Mouse (Mus musculus) MEL (cell line): ENCODE measurements around the gene Camta1. TPM values are rescaled to one million over a fixed set of nuclear protein-coding genes. Genes with fewer than 3 reads are reported as not detected.

Experiments
- DNase-seq: peaks from one replicate; pipeline ENCODE4 v3.0.0; 2011; ENCODE audit warnings: low read depth, low spot score
- H3K27ac ChIP-seq: 2 replicates; pipeline ENCODE4 v1.5.1; 2012; ENCODE audit warnings: low read depth, mild to moderate bottlenecking, control low read depth, low read length, moderate library complexity; ENCODE audit not compliant: control insufficient read depth
- H3K27me3 ChIP-seq, 2 experiments: fragments of 150-350 bp in 1 of 2; sonication (generic) in 1 of 2; 2 replicates each; pipeline ENCODE4 v1.6.1; 2012; ENCODE audit warnings: low read length in 2 of 2, mild to moderate bottlenecking in 2 of 2, improper control_type of control experiment in 1 of 2, moderate library complexity in 1 of 2; ENCODE audit not compliant: insufficient read depth in 2 of 2, control insufficient read depth in 1 of 2
- H3K36me3 ChIP-seq, 2 experiments: 2 replicates each; pipeline ENCODE4 v1.6.1; 2012 to 2014; ENCODE audit warnings: low read length in 2 of 2, improper control_type of control experiment in 1 of 2, inconsistent platforms in 1 of 2, mild to moderate bottlenecking in 1 of 2; ENCODE audit not compliant: insufficient read depth in 2 of 2, control insufficient read depth in 1 of 2
- H3K4me1 ChIP-seq, 2 experiments: fragments of 150-350 bp in 1 of 2; sonication (generic) in 1 of 2; 2 replicates each; pipeline ENCODE4 v1.6.1; 2012; ENCODE audit warnings: low read length in 2 of 2, improper control_type of control experiment in 1 of 2, mild to moderate bottlenecking in 1 of 2; ENCODE audit not compliant: insufficient read depth in 2 of 2, control insufficient read depth in 1 of 2
- H3K4me3 ChIP-seq, 2 experiments: fragments of 150-350 bp in 1 of 2; sonication (generic) in 1 of 2; 2 replicates each; pipeline ENCODE4 v1.5.1; 2012; ENCODE audit warnings: low read depth in 2 of 2, low read length in 2 of 2, mild to moderate bottlenecking in 2 of 2, moderate library complexity in 2 of 2, control low read depth in 1 of 2, improper control_type of control experiment in 1 of 2; ENCODE audit not compliant: control insufficient read depth in 1 of 2, insufficient read depth in 1 of 2
- H3K79me2 ChIP-seq: 2 replicates; pipeline ENCODE4 v1.6.1; 2012; ENCODE audit warnings: mild to moderate bottlenecking, low read length, moderate library complexity; ENCODE audit not compliant: control insufficient read depth, poor library complexity, insufficient read depth
- H3K9ac ChIP-seq: 2 replicates; pipeline ENCODE4 v1.6.1; 2012; ENCODE audit warnings: low read depth, mild to moderate bottlenecking, control low read depth, low read length, moderate library complexity; ENCODE audit not compliant: control insufficient read depth, poor library complexity, severe bottlenecking
- H3K9me3 ChIP-seq: fragments of 150-350 bp; sonication (generic); replicated peaks from 2 replicates; pipeline ENCODE4 v1.6.1; 2012; ENCODE audit warnings: mild to moderate bottlenecking, low read length, improper control_type of control experiment, moderate library complexity; ENCODE audit not compliant: insufficient read depth
- BHLHE40 ChIP-seq: IDR thresholded peaks from 2 replicates; pipeline ENCODE4 v1.6.1; 2012; ENCODE audit warnings: low read depth, mild to moderate bottlenecking, inconsistent platforms, low read length, improper control_type of control experiment, borderline replicate concordance
- CHD1 ChIP-seq: IDR thresholded peaks from 2 replicates; pipeline ENCODE4 v1.6.1; 2012; ENCODE audit warnings: low read depth, mild to moderate bottlenecking, inconsistent platforms, low read length, improper control_type of control experiment
- CTCF ChIP-seq, 3 experiments: IDR thresholded peaks in 2 of 3; conservative IDR thresholded peaks in 1 of 3; 2 replicates each; pipeline ENCODE4 v1.5.1; 2011 to 2012; ENCODE audit warnings: low read length in 3 of 3, low read depth in 2 of 3, mild to moderate bottlenecking in 2 of 3, improper control_type of control experiment in 1 of 3, inconsistent platforms in 1 of 3, mixed read lengths in 1 of 3, moderate library complexity in 1 of 3; ENCODE audit not compliant: control insufficient read depth in 1 of 3, insufficient read depth in 1 of 3, poor library complexity in 1 of 3, severe bottlenecking in 1 of 3
- ELF1 ChIP-seq: IDR thresholded peaks from 2 replicates; pipeline ENCODE4 v1.6.1; 2014; ENCODE audit warnings: low read depth, mild to moderate bottlenecking, inconsistent platforms, low read length, improper control_type of control experiment, moderate library complexity
- GATA1 ChIP-seq: IDR thresholded peaks from 2 replicates; pipeline ENCODE4 v1.6.1; 2011; ENCODE audit warnings: low read depth, low read length, improper control_type of control experiment
- HCFC1 ChIP-seq: IDR thresholded peaks from 2 replicates; pipeline ENCODE4 v1.6.1; 2012; ENCODE audit warnings: low read depth, mild to moderate bottlenecking, inconsistent platforms, low read length, improper control_type of control experiment, moderate library complexity
- KAT2A ChIP-seq: conservative IDR thresholded peaks from 2 replicates; pipeline ENCODE4 v1.6.1; 2012; ENCODE audit warnings: low read depth, low read length, improper control_type of control experiment, inconsistent platforms
- MAFK ChIP-seq: IDR thresholded peaks from 2 replicates; pipeline ENCODE4 v1.6.1; 2011; ENCODE audit warnings: low read depth, mild to moderate bottlenecking, low read length, improper control_type of control experiment, borderline replicate concordance
- MEF2A ChIP-seq: IDR thresholded peaks from 2 replicates; pipeline ENCODE4 v1.6.1; 2014; ENCODE audit warnings: low read depth, mild to moderate bottlenecking, inconsistent platforms, low read length, improper control_type of control experiment; ENCODE audit not compliant: poor library complexity, insufficient replicate concordance, severe bottlenecking; ENCODE audit errors: extremely low read depth
- MXI1 ChIP-seq: IDR thresholded peaks from 2 replicates; pipeline ENCODE4 v1.6.1; 2011; ENCODE audit warnings: mild to moderate bottlenecking, low read depth, low read length, improper control_type of control experiment
- MYB ChIP-seq: IDR thresholded peaks from 2 replicates; pipeline ENCODE4 v1.6.1; 2011; ENCODE audit warnings: mild to moderate bottlenecking, low read depth, low read length, improper control_type of control experiment
- MYC ChIP-seq: IDR thresholded peaks from 2 replicates; pipeline ENCODE4 v1.6.1; 2011; ENCODE audit warnings: low read depth, mild to moderate bottlenecking, low read length, improper control_type of control experiment, moderate library complexity
- NELFE ChIP-seq: IDR thresholded peaks from 2 replicates; pipeline ENCODE4 v1.6.1; 2011; ENCODE audit warnings: low read depth, low read length, improper control_type of control experiment
- POLR2A ChIP-seq, 2 experiments: IDR thresholded peaks; 2 replicates each; pipeline ENCODE4 v1.6.1; 2011 to 2012; ENCODE audit warnings: low read length in 2 of 2, mild to moderate bottlenecking in 2 of 2, control low read depth in 1 of 2, improper control_type of control experiment in 1 of 2, low read depth in 1 of 2, moderate library complexity in 1 of 2; ENCODE audit not compliant: control insufficient read depth in 1 of 2, insufficient read depth in 1 of 2, poor library complexity in 1 of 2
- POLR2AphosphoS2 ChIP-seq: IDR thresholded peaks from 2 replicates; pipeline ENCODE4 v1.6.1; 2011; ENCODE audit warnings: low read length, improper control_type of control experiment
- POLR2AphosphoS5 ChIP-seq: IDR thresholded peaks from 2 replicates; pipeline ENCODE4 v1.6.1; 2012; ENCODE audit warnings: low read depth, borderline replicate concordance, mild to moderate bottlenecking, inconsistent platforms, low read length, moderate library complexity, mixed read lengths
- RCOR1 ChIP-seq: IDR thresholded peaks from 2 replicates; pipeline ENCODE4 v1.6.1; 2012; ENCODE audit warnings: low read depth, mild to moderate bottlenecking, inconsistent platforms, low read length, improper control_type of control experiment
- SIN3A ChIP-seq: IDR thresholded peaks from 2 replicates; pipeline ENCODE4 v1.6.1; 2012; ENCODE audit warnings: low read length, improper control_type of control experiment, inconsistent platforms
- SMC3 ChIP-seq: IDR thresholded peaks from 2 replicates; pipeline ENCODE4 v1.6.1; 2011; ENCODE audit warnings: low read depth, low read length, improper control_type of control experiment
- TCF12 ChIP-seq: IDR thresholded peaks from 2 replicates; pipeline ENCODE4 v1.6.1; 2014; ENCODE audit warnings: low read depth, mild to moderate bottlenecking, inconsistent platforms, low read length, improper control_type of control experiment, moderate library complexity
- UBTF ChIP-seq: IDR thresholded peaks from 2 replicates; pipeline ENCODE4 v1.6.1; 2012; ENCODE audit warnings: low read depth, mild to moderate bottlenecking, inconsistent platforms, low read length, improper control_type of control experiment, moderate library complexity, borderline replicate concordance; ENCODE audit not compliant: insufficient read depth
- USF1 ChIP-seq: IDR thresholded peaks from 2 replicates; pipeline ENCODE4 v1.6.1; 2014; ENCODE audit warnings: low read depth, mild to moderate bottlenecking, inconsistent platforms, low read length, improper control_type of control experiment, moderate library complexity
- ZC3H11A ChIP-seq: IDR thresholded peaks from 2 replicates; pipeline ENCODE4 v1.6.1; 2012; ENCODE audit warnings: low read depth, mild to moderate bottlenecking, inconsistent platforms, low read length, improper control_type of control experiment
- ZMIZ1 ChIP-seq: IDR thresholded peaks from 2 replicates; pipeline ENCODE4 v1.6.1; 2012; ENCODE audit warnings: low read depth, mild to moderate bottlenecking, inconsistent platforms, low read length, improper control_type of control experiment, moderate library complexity
- ZNF384 ChIP-seq: IDR thresholded peaks from 2 replicates; pipeline ENCODE4 v1.6.1; 2012; ENCODE audit warnings: low read depth, mild to moderate bottlenecking, inconsistent platforms, low read length, improper control_type of control experiment
- polyA plus RNA-seq, 2 experiments: library from polyadenylated mRNA; stranded (reverse) in 1 of 2; unstranded in 1 of 2; fragments of >175 nt in 1 of 2; fragments of >200 nt in 1 of 2; gene quantifications; 2 replicates each; pipeline versions ENCODE4 v1.2.1 to v1.2.4; 2012; ENCODE audit warnings: low replicate concordance in 2 of 2, low read depth in 1 of 2; ENCODE audit not compliant: insufficient read length in 2 of 2, insufficient read depth in 1 of 2, missing spikeins in 1 of 2
- total RNA-seq: library from RNA; depleted of rRNA; stranded (reverse); fragments of 300-350 nt; gene quantifications from 2 replicates; pipeline ENCODE4 v1.2.3, GENCODE M21; 2012

Gene Camta1
- total and polyA plus RNA-seq, 3 experiments: 28.2 to 87.5 TPM; not detected in 1

DNA sequence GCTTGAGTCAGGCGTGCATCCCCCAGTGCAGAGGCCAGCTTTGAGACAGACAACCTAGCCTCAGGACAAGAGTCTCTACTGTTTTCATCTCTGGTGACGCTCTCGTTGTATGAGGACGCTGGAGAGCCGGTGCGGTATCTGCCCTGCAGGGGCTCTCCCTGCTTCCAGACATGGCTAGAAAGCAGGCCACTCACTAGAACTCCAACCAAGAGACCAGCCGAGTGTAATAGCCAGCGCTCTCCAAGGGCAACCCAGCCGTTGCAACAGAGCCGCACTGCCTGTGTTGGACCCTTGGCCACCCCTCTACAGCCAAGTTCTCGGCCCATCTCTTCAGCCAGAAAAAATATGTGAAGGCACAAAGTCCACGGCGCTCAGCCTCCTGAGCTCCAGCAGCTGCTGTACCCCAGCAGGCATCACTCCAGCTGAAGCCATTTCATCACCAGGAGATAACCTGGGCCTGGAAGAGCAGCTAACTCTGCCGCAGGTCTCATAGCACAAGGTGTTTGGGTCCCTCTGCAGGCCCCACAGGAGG is 443.3 kb downstream of the Camta1 start:
- no peaks in the 10 kb centered on the region for H3K36me3 ChIP-seq
- DNase-seq: no peak
- no peak overlapping the region for H3K4me3 ChIP-seq
- no peak overlapping the region for H3K9ac ChIP-seq
- no peaks in the 10 kb centered on the region for H3K4me1 ChIP-seq
- TF ChIP-seq USF1 (no peak), CTCF (IDR thresholded peaks at IDR 0.05 in 2 of 3, conservative IDR thresholded peaks at IDR 0.05 in 1 of 3; ENCODE audit: control insufficient read depth in 1 of 3, insufficient read depth in 1 of 3, low read depth in 2 of 3, low read length in 3 of 3, poor library complexity in 1 of 3, severe bottlenecking in 1 of 3) (no peak), MEF2A (no peak), RCOR1 (no peak), SMC3 (no peak), KAT2A (no peak), GATA1 (no peak), BHLHE40 (no peak), POLR2A (IDR thresholded peaks at IDR 0.05; ENCODE audit: control insufficient read depth in 1 of 2, insufficient read depth in 1 of 2, low read depth in 1 of 2, low read length in 2 of 2, poor library complexity in 1 of 2) (no peak), ZNF384 (no peak), ZC3H11A (no peak)
- H3K27ac ChIP-seq: no peak overlapping the region
- no peaks in the 10 kb centered on the region for H3K9me3 ChIP-seq
- no peaks in the 10 kb centered on the region for H3K79me2 ChIP-seq
- H3K27me3 ChIP-seq: no peaks in the 10 kb centered on the region; a peak in 1 of 4 replicates

DNA sequence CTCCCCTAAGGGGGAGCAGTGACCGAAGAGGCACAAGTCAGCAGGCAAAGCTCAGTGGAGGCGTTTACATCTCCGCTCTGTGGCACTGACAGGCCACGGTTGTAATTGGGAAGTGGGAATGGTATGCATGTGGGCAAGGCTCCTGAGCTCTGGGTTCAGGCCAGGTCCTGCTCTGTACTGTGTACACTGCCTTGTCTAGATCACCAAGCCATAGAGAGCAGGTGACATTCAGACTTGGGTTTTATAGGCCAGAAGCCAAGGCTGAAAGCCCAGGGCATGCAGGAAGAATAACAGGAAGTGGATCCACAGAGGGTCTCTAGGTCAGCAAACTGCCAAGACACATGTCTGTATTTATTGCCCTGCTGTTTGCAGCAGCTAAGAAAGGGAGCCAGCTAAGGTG is 445.9 kb downstream of the Camta1 start:
- no peak overlapping the region for H3K9ac ChIP-seq
- no peaks in the 10 kb centered on the region for H3K9me3 ChIP-seq
- no peak for DNase-seq
- no peak overlapping the region for H3K4me3 ChIP-seq
- no peaks in the 10 kb centered on the region for H3K36me3 ChIP-seq
- no peaks in the 10 kb centered on the region; a peak in 1 of 4 replicates for H3K27me3 ChIP-seq
- no peaks in the 10 kb centered on the region for H3K4me1 ChIP-seq
- H3K27ac ChIP-seq: no peak overlapping the region
- no peak for TF ChIP-seq CHD1
- TF ChIP-seq NELFE: no peak
- TF ChIP-seq POLR2AphosphoS5: no peak
- TF ChIP-seq MXI1: no peak
- TF ChIP-seq TCF12: no peak
- no peak for TF ChIP-seq MAFK
- no peak for TF ChIP-seq CTCF (IDR thresholded peaks at IDR 0.05 in 2 of 3, conservative IDR thresholded peaks at IDR 0.05 in 1 of 3; ENCODE audit: control insufficient read depth in 1 of 3, insufficient read depth in 1 of 3, low read depth in 2 of 3, low read length in 3 of 3, poor library complexity in 1 of 3, severe bottlenecking in 1 of 3)
- no peak for TF ChIP-seq ELF1
- no peak for TF ChIP-seq ZMIZ1
- TF ChIP-seq UBTF: no peak
- no peak for TF ChIP-seq HCFC1
- no peak for TF ChIP-seq POLR2AphosphoS2
- no peak for TF ChIP-seq SIN3A
- no peak for TF ChIP-seq KAT2A
- no peak for TF ChIP-seq MYC
- no peak for TF ChIP-seq MYB
- TF ChIP-seq, all 39 proteins: peak for 0
- no peaks in the 10 kb centered on the region for H3K79me2 ChIP-seq
